Comparison of ENCODE assay signal across 9 mouse cellular contexts in genomic region chr2:154677651-154678139, GRCm38 (mm10). TPM values are rescaled to one million over a fixed set of nuclear protein-coding genes. Genes with fewer than 3 reads are reported as not detected.
DNase-seq lines count a peak whose midpoint lies in the region; ATAC-seq lines count a peak whose summit lies in the region.
"Had no signal": no experiment of that assay in that cellular context is flagged by ENCODE, and none has a peak within 500 bp of the region (broad histone marks: within the 10 kb centered on the region; RNA-seq: fewer than 3 reads in every experiment).

No protein-coding gene starts in this region.

- no peaks in the 10 kb centered on the region for H3K9me3 ChIP-seq in forebrain, embryonic 12.5 days

- WGBS in forebrain, embryonic 12.5 days, result 11% methylated on average over 10 of the region's 10 CpGs

- DNase-seq in urinary bladder, postnatal 4 days (ENCODE audit: low spot score in 2 of 2), result peak; percentile 63 to 65
- DNase-seq in urinary bladder, adult 2 months (ENCODE audit: low spot score), result no peak
- peak; percentile 26 for DNase-seq in heart, postnatal 25 days (ENCODE audit: low spot score)
- peak; percentile 77 for DNase-seq in layer of hippocampus, adult 9-11 months
- peak; percentile 90 for DNase-seq in lung, postnatal 10 days
- DNase-seq in right cerebral cortex, adult 18-20 months, result peak; percentile 44
- DNase-seq in T-cell, adult 2 months (ENCODE audit: low spot score), result no peak

- peak; percentile 80 for ATAC-seq in forebrain, embryonic 12.5 days (ENCODE audit: low FRiP score)
- ATAC-seq: Patski had no signal

- no peaks in the 10 kb centered on the region for H3K27me3 ChIP-seq in forebrain, embryonic 12.5 days
- H3K27me3 ChIP-seq: Patski had no signal

- peak overlapping the region; percentile 94 for H3K27ac ChIP-seq in forebrain, embryonic 12.5 days

- H3K4me2 ChIP-seq in forebrain, embryonic 12.5 days, result peak overlapping the region; percentile 54

- peak overlapping the region; percentile 41 for H3K9ac ChIP-seq in forebrain, embryonic 12.5 days

- peaks cover 38% of the 10 kb centered on the region for H3K4me1 ChIP-seq in forebrain, embryonic 12.5 days

- 0 out of 2 replicates have a peak, but pooled peaks cover under 1% of the 10 kb centered on the region for H3K36me3 ChIP-seq in forebrain, embryonic 12.5 days (replicated peaks)

- peak overlapping the region; percentile 16 for H3K4me3 ChIP-seq in forebrain, embryonic 12.5 days (replicated peaks)

- intact Hi-C loops in heart, postnatal 25 days (cut with DNase I), result no loop called here

RNA-seq across cellular contexts. Expression of gene Chmp4b, which starts 26.2 kb away (rescaled TPM):
- polyA plus RNA-seq in urinary bladder, adult 2 months (2012; rRNA removed), result 260 and 272 TPM in 2 replicates
- polyA plus RNA-seq in forebrain, embryonic 12.5 days (2016; fragmentation: Nextera tagmentation; extraction: Ambion mirVana), result 20.9 and 21.8 TPM in 2 replicates
- 100 to 1,000 TPM; 112 TPM for total RNA-seq in heart, postnatal 25 days (2021)

Comparison
In these comparisons a context has a peak if more than half of its experiments do, and no peak if none do; other contexts are left out.
1. DNase-seq: peak in urinary bladder, postnatal 4 days (2 of 2), heart, postnatal 25 days (single experiment), layer of hippocampus, adult 9-11 months (single experiment), lung, postnatal 10 days (single experiment) and right cerebral cortex, adult 18-20 months (single experiment); none in urinary bladder, adult 2 months (single experiment) and T-cell, adult 2 months (single experiment).
2. RNA of gene Chmp4b, which starts 26.2 kb away (polyA plus RNA-seq): 260 to 272 TPM in urinary bladder, adult 2 months; 20.9 to 21.8 TPM in forebrain, embryonic 12.5 days; every median in the first group is over 10 times any median in the second.